Mouse (Mus musculus): ENCODE measurements at regions not wholly inside any gene's neighbourhood (a gene's known extent, or its start where the extent isn't known, plus 50 kb on each side); places are given as distances from the start of the nearest gene placed in this dataset.

- TF ChIP-seq CTCF (IDR thresholded peaks at IDR 0.05; ENCODE audit: low read depth, low read length) (no peak), POLR2A (IDR thresholded peaks at IDR 0.05; ENCODE audit: extremely low read depth, insufficient read depth, low read length) (no peak)
Observed at GRCm38 (mm10) chr4:89381077-89381476, 70.2 kb upstream of the Cdkn2b start.

All from liver, adult 2 months (tissue).